Mouse (Mus musculus) retina, embryonic 14.5 days (tissue): Measurements from ENCODE around the gene Fignl2.

Experiments
- DNase-seq: peaks from one replicate; pipeline ENCODE4 v3.0.0-alpha.2; 2015; ENCODE audit warnings: low spot score

Fignl2 gene

DNA sequence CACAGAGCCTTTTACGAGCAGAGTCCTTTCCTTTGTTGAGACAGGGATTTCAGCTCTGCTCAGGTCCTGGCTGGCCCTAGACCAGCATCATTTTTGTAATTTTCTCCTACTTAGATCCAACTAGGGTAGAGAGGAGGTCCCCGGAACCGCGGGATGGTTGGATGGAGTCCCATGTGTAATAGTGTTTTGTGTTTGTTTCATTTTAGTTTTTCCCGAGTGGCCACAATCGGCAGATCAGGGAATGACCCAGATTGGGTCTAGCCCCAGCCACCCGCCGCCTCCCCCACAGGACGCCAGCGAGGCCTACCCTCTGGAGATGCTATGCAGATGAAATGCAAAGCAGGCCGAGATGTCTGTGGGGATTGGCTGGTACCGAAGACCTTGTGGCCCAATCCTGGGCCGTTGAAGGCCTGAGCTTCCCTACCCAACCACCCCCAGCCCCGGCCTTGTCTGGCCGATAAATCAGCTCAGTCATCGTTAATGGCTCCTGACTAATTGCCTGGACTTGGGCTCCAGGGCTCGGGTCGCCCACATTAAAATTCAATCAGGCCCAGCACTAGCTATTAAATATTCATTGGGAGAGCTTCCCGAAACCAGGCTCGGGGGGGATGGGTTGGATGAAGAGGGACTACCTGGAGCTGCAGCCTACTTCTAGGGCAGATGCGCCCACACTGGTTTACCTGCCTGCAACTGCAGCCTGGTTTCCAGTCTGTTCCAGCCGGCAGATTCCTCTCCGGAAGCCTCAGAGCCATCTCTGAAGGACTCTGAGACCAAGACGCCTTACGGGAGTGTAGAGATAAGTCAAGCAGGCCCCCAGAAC, 14.7 kb upstream of the Fignl2 start:
- peak; percentile 90 for DNase-seq

DNA sequence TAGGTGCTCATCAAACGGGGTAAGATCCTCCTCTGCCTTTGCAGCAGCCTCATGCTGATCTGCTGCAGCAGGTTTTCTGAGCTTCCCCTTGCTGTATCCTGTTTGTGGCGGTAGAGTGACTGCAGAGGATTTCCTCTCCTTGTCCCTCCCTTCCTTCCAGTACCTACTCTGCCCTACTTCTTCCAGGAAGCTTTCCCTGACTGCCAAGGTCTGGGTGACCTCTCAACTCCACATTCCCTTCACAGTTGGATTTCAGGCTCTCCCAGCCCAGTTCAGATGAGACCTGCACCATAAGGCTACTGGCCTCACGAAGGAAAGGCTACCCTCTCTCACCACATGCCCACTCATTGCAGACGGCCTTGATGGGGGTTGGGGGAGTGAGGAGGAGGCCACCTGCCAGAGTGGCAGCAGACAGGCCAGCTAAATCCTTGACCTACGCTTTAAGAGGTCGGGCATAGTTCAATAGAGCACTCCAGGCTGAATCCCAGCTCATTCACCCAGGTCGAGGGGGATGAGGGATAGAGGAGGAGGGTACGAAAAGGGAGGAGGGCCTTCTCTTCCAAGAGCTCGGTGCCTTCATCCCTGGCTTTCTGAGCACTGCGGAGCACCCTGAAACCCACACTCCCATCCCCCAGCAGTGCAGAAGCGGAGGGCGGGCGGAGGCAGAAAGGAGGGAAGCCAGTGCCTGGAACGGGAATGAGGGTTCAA, 13.9 kb upstream of the Fignl2 start:
- peak; percentile 66 for DNase-seq

DNA sequence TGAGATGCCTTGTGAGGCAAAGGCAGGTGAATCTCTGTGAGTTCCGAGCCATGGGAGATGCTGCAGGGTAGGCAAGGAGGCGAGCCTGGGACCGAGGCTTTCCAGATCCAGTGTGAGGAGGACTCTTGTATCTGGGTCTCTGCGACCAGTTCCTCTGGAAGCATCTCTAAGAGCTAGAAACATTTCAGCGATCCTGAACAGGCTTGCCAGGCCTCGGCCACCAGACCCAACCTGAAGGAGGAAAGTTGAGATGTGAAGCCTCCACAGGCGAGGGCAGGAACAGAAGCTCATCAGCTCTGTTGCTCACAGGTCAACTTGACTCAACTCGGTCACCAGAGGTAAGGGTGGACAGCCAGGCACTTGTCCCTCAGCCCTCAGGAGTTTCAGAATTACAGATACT, 13.2 kb upstream of the Fignl2 start:
- DNase-seq: no peak

GRCm38 (mm10) chr15:101088291-101088690, 9.9 kb upstream of the Fignl2 start:
- DNase-seq: no peak

DNA sequence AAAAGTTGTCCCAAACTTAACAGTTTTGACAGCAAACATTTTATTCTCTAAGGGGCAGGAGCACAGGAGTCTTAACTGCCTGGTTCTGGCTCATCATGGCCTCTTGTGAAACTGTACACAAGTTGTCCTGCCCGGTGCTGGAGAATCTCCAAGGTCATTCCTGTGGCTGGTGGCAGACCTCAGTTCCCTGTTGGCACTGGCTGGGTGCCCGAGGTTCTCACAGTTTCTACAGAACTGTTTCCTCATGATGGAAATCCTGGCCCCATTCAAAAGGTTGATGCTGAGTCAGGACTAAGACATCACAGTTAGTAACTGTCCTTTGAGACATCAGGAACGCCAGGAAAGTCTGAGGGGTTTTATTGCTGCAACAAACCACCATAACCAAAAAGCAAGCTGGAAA, 8.6 kb upstream of the Fignl2 start:
- no peak for DNase-seq

GRCm38 (mm10) chr15:101086451-101086850, 8.1 kb upstream of the Fignl2 start:
- no peak for DNase-seq

DNA sequence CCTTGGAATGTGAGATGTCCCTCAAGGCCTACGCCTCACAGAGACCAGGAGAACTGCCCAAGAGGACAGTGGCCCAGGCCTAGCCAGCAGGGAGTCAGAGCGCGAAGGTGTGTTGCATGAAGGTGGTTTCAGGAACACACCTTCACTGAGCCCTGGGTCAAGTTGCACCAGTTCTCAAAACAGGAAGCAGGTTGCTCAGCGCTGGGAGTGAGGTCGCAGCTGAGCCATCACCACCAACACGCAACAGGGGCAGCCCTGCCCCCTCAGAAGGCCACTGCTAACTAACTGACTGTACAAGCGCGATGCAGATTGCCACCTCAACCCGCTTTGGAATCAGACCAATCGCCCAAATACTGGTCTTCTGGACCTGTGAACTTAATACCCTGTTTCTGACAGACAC, 6.1 kb upstream of the Fignl2 start:
- DNase-seq: no peak

DNA sequence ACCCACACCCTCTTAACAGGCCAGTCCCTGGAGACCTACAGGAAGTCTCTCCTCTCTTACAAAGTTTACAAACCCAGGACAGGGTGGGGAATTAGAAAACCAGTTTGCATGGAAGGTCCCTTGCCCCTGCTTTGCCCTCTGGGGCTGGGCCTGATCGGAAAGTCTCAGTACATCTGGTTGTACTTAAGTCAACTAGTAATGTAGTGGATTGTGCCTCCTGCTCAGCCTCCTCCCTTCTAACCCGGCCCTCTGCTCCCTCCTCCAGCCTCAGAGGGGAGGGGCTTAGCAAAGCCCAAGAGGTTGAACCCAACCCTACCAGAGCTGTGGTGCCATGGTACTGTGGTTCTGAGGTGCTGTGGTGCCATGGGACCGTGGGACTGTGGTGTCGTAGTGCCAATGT, 3.9 kb upstream of the Fignl2 start:
- DNase-seq: no peak

DNA sequence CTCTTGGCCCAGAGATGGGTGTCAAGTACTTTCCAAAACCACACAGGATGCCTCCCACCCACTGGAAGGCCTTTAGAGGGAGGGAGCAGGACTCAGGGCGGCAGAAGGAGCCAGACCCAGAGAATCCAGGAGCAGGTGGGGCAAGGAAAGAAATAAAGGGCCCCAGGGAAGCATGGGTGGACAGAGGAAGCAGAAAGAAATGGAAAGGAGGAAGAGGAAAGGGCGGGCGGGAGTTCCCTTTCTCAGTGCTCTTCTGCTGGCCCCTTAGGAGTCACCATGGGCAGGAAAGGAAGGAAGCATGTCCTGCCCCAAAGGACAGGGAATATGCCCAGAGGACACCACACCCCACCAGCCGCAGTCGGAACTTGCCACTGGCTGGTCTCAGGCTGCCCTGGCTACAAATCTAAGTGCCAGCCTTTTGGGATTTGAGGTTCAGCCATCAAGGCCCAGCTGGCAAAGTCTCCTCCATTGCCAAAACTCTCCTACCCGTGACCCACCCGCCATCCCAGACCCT, 2.7 kb upstream of the Fignl2 start:
- DNase-seq: no peak

- DNase-seq: no peak
Observed at GRCm38 (mm10) chr15:101080031-101080520, 1.7 kb upstream of the Fignl2 start.

GRCm38 (mm10) chr15:101078731-101079156, 377 bp upstream of the Fignl2 start:
- DNase-seq: peak; percentile 78

- peak; percentile 59 for DNase-seq
Observed at GRCm38 (mm10) chr15:101077001-101077812, 1.2 kb downstream of the Fignl2 start.

- DNase-seq: peak; percentile 82
Observed at GRCm38 (mm10) chr15:101076071-101077000, 2.0 kb downstream of the Fignl2 start.

DNA sequence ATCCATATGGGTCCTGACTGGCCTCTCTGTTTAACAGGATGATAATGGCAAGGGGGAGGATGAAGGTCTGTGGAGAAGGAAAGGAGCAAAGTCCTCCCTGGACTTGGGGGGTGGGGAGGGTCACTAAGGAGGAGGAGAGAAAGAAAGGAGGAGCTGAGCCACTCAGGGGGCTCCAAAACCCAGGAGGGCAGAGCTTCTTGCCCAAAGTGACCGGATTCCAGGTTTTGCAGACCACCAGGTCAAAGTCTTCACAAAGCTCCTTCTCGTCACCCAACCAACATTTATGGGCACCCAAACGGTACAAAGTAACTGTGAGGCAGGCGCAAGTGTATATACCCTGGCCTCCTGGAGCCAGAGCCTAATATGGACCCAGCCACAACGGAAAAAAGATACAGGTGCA, 2.7 kb downstream of the Fignl2 start:
- no peak for DNase-seq

DNA sequence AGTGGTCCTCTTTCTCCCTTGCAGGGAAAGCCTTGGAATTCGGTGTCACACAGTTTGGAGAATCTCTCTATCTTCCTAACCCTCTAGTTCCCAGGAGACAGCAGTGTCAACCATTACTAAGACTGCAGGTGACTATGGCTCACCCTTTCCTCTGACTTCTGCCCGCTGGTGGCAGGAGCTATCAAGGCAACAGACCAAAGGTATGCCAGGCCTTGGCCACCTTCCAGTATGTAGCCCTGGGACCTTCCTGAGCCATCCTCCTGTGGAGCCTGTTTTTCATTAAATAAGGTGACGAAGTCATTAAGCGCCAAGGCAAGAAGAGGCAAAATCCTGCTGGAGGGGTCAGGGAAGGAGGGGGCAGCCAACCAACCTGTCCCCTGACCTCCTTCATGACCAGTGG, 3.2 kb downstream of the Fignl2 start:
- no peak for DNase-seq

- no peak for DNase-seq
Observed at GRCm38 (mm10) chr15:101074067-101074466, 4.3 kb downstream of the Fignl2 start.

GRCm38 (mm10) chr15:101072736-101073135, 5.6 kb downstream of the Fignl2 start:
- DNase-seq: no peak

DNA sequence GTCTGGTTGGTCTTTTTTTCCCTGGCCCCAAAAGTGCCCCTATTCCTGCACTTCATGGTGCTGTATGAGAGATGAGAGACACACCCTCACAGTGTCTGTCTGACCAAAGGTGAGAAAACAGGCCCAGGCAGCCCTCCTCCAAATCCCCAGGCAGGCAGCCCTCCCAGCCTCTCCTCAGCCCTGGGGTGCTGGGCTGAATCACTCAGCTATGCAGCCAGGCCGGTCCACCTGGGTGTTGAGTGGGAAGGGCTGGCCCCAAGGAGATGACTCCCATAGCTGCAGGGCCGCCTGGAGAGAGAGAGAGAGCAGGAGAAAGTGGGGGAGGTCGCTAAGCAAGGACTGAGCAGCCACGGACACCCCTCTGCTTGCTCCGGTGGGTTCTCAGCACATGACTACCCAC, 7.6 kb downstream of the Fignl2 start:
- no peak for DNase-seq

- DNase-seq: no peak
Observed at GRCm38 (mm10) chr15:101069641-101070190, 8.7 kb downstream of the Fignl2 start.

DNA sequence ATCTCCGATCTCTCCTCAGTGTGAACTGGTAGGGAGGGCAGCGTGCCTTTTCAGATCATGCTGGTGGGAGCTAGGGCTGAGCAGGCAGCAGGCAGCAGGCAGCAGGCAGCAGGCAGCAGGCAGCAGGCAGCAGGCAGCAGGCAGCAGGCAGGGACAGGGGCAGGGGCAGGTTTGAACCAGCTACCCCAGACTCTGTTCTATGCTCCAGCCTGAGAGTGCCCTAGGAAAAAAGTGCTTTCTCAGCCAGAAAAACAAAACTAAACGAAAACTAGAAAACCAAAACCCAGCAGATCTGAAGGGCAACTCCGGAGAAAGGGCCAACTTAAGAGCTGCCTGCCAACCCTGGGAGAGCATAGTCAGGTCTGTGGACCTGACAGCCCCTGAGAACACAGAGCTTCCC, 9.7 kb downstream of the Fignl2 start:
- DNase-seq: no peak

DNA sequence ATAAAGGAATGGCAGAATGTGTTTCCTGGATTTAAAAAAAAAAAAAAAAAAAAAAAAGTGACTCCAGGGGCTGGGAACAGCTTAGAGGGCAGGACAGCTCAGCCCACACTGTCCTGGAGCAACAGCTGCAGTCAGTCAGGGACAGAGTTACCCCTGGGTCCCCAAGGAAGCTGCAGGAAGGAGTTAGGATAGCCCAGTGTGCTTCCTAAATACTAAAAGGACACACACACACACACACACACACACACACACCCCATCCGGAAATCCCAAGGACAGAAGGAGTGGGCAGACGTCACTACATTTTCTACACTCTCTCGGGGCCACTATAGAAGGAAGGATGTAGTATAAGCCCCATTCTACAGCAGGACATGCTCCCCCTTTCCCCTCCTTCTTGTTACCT, 10.3 kb downstream of the Fignl2 start:
- DNase-seq: no peak
